Mouse (Mus musculus) kidney, adult 2 months (tissue): ENCODE results near the gene Timp4.

ENCODE experiments used
- CTCF ChIP-seq: fragments of 200-500 bp; conservative IDR thresholded peaks from 2 replicates; pipeline ENCODE4 v1.5.1; 2011; ENCODE audit warnings: low read depth, mild to moderate bottlenecking, control low read depth, low read length, moderate library complexity, mixed read lengths; ENCODE audit not compliant: insufficient read depth, insufficient read length
- POLR2A ChIP-seq: fragments of 200-500 bp; IDR thresholded peaks from one replicate; pipeline ENCODE4 v1.6.1; 2011; ENCODE audit warnings: low read depth, low read length, control low read depth

GRCm38 (mm10) chr6:115210820-115211219 lies 41.2 kb downstream of the Timp4 start:
- TF ChIP-seq CTCF (no peak), POLR2A (no peak)
